Mouse (Mus musculus) ES-Bruce4 (cell line): Measurements from ENCODE around the gene Tbxas1. TPM values are rescaled to one million over a fixed set of nuclear protein-coding genes. Genes with fewer than 3 reads are reported as not detected.

ENCODE experiments used
- H3K27ac ChIP-seq: 2 replicates; pipeline ENCODE4 v1.5.1; 2012; ENCODE audit warnings: low read length, inconsistent platforms; ENCODE audit not compliant: insufficient read depth
- H3K27me3 ChIP-seq: 2 replicates; pipeline ENCODE4 v1.6.1; 2012; ENCODE audit warnings: mild to moderate bottlenecking, low read length, inconsistent platforms; ENCODE audit not compliant: control insufficient read depth, poor library complexity, insufficient read depth, severe bottlenecking
- H3K36me3 ChIP-seq: 2 replicates; pipeline ENCODE4 v1.6.1; 2012; ENCODE audit warnings: inconsistent platforms, mild to moderate bottlenecking, low read length, moderate library complexity; ENCODE audit not compliant: control insufficient read depth, poor library complexity, insufficient read depth, severe bottlenecking
- H3K4me1 ChIP-seq: one replicate; pipeline ENCODE4 v1.8.1; 2011; ENCODE audit warnings: low read length; ENCODE audit not compliant: control insufficient read depth, insufficient read depth
- H3K4me3 ChIP-seq: 2 replicates; pipeline ENCODE4 v1.5.1; 2011; ENCODE audit warnings: low read depth, mild to moderate bottlenecking, low read length
- H3K9ac ChIP-seq: 2 replicates; pipeline ENCODE4 v1.6.1; 2012; ENCODE audit warnings: low read depth, mild to moderate bottlenecking, inconsistent platforms; ENCODE audit not compliant: poor library complexity, severe bottlenecking
- H3K9me3 ChIP-seq: replicated peaks from 2 replicates; pipeline ENCODE4 v1.6.1; 2012; ENCODE audit warnings: mild to moderate bottlenecking, low read length, inconsistent platforms; ENCODE audit not compliant: control insufficient read depth, poor library complexity, insufficient read depth, severe bottlenecking
- CTCF ChIP-seq: IDR thresholded peaks from one replicate; pipeline ENCODE4 v1.8.1; 2011; ENCODE audit warnings: low read depth, low read length
- EP300 ChIP-seq: IDR thresholded peaks from 2 replicates; pipeline ENCODE4 v1.6.1; 2011; ENCODE audit warnings: low read depth, low read length; ENCODE audit not compliant: insufficient read depth
- POLR2A ChIP-seq: IDR thresholded peaks from one replicate; pipeline ENCODE4 v1.8.1; 2011; ENCODE audit warnings: low read length; ENCODE audit not compliant: insufficient read depth
- polyA plus RNA-seq: library from polyadenylated mRNA; stranded (reverse); fragments of >200 nt; gene quantifications from 2 replicates; pipeline ENCODE4 v1.2.4, GENCODE M21; 2011; ENCODE audit warnings: low read depth; ENCODE audit not compliant: missing spikeins, insufficient read depth, insufficient read length

Tbxas1 gene
- polyA plus RNA-seq, 1 experiment = not detected

GRCm38 (mm10) chr6:38945681-38946080 is 70.5 kb downstream of the Tbxas1 start:
- Histone ChIP-seq H3K27ac (no peak overlapping the region), H3K9me3 (no peaks in the 10 kb centered on the region), H3K4me3 (no peak overlapping the region), H3K27me3 (no peaks in the 10 kb centered on the region), H3K4me1 (no peaks in the 10 kb centered on the region), H3K9ac (no peak overlapping the region), H3K36me3 (no peaks in the 10 kb centered on the region)
- TF ChIP-seq EP300 (no peak), POLR2A (no peak), CTCF (no peak)

GRCm38 (mm10) chr6:38947282-38947681 is 72.1 kb downstream of the Tbxas1 start:
- H3K36me3 ChIP-seq = no peaks in the 10 kb centered on the region
- H3K4me1 ChIP-seq = no peaks in the 10 kb centered on the region
- H3K27ac ChIP-seq = no peak overlapping the region
- TF ChIP-seq POLR2A (no peak), CTCF (no peak), EP300 (no peak)
- no peak overlapping the region for H3K4me3 ChIP-seq
- no peaks in the 10 kb centered on the region for H3K9me3 ChIP-seq
- no peaks in the 10 kb centered on the region for H3K27me3 ChIP-seq
- H3K9ac ChIP-seq = no peak overlapping the region

GRCm38 (mm10) chr6:38949683-38950161 is 74.5 kb downstream of the Tbxas1 start:
- Histone ChIP-seq H3K27me3 (no peaks in the 10 kb centered on the region), H3K9ac (no peak overlapping the region), H3K4me1 (no peaks in the 10 kb centered on the region), H3K4me3 (no peak overlapping the region), H3K27ac (no peak overlapping the region), H3K36me3 (no peaks in the 10 kb centered on the region), H3K9me3 (no peaks in the 10 kb centered on the region)
- TF ChIP-seq CTCF (no peak), EP300 (no peak), POLR2A (no peak)

GRCm38 (mm10) chr6:38950341-38950740 is 75.1 kb downstream of the Tbxas1 start:
- Histone ChIP-seq H3K9me3 (no peaks in the 10 kb centered on the region), H3K9ac (no peak overlapping the region), H3K27ac (no peak overlapping the region), H3K4me3 (no peak overlapping the region), H3K27me3 (no peaks in the 10 kb centered on the region), H3K4me1 (no peaks in the 10 kb centered on the region), H3K36me3 (no peaks in the 10 kb centered on the region)
- TF ChIP-seq CTCF (no peak), POLR2A (no peak), EP300 (no peak)

GRCm38 (mm10) chr6:38950838-38951237 is 75.6 kb downstream of the Tbxas1 start:
- no peaks in the 10 kb centered on the region for H3K4me1 ChIP-seq
- no peaks in the 10 kb centered on the region for H3K9me3 ChIP-seq
- no peak overlapping the region for H3K4me3 ChIP-seq
- no peaks in the 10 kb centered on the region for H3K27me3 ChIP-seq
- no peaks in the 10 kb centered on the region for H3K36me3 ChIP-seq
- H3K27ac ChIP-seq = no peak overlapping the region
- no peak overlapping the region for H3K9ac ChIP-seq
- TF ChIP-seq EP300 = no peak
- no peak for TF ChIP-seq CTCF
- TF ChIP-seq POLR2A = no peak

- TF ChIP-seq POLR2A = no peak
- TF ChIP-seq EP300 = no peak
- TF ChIP-seq CTCF = no peak
- no peak overlapping the region for H3K9ac ChIP-seq
Measured at GRCm38 (mm10) chr6:38956641-38957040, 81.4 kb downstream of the Tbxas1 start.

GRCm38 (mm10) chr6:38957246-38957645 is 82.0 kb downstream of the Tbxas1 start:
- no peaks in the 10 kb centered on the region for H3K36me3 ChIP-seq
- no peaks in the 10 kb centered on the region for H3K27me3 ChIP-seq
- TF ChIP-seq EP300 (no peak), CTCF (no peak), POLR2A (no peak)
- no peak overlapping the region for H3K4me3 ChIP-seq
- no peaks in the 10 kb centered on the region for H3K4me1 ChIP-seq
- no peaks in the 10 kb centered on the region for H3K9me3 ChIP-seq
- H3K27ac ChIP-seq = no peak overlapping the region
- no peak overlapping the region for H3K9ac ChIP-seq

More at GRCm38 (mm10) chr6:38956641-38957040, 81.4 kb downstream of the Tbxas1 start:
- no peak overlapping the region for H3K27ac ChIP-seq
- H3K4me3 ChIP-seq = no peak overlapping the region
- no peaks in the 10 kb centered on the region for H3K27me3 ChIP-seq
- no peaks in the 10 kb centered on the region for H3K4me1 ChIP-seq
- no peaks in the 10 kb centered on the region for H3K36me3 ChIP-seq
- no peaks in the 10 kb centered on the region for H3K9me3 ChIP-seq
